Mouse (Mus musculus): ENCODE measurements around the gene Polm.

DNA sequence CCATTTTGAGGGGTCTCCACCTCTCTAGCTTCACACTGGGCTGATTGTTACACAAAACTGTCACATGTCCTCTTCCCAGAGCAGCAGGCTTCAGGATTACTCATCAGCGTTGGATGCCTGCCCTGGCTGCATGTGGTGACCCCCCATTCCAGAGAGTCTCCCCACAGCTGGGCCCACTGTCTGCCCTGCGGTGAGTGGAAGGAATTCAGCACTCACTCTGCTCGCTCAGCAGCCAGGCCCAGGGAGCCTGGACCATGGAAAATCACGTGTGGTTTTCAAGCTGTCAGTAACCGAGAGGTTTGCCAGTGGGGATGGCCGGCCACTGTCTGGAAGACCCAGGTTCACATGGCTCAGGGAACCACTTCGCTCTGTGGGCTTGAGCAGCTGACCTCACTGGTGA lies 18.1 kb upstream of the Polm start:
- TF ChIP-seq POLR2A (IDR thresholded peaks at IDR 0.05; ENCODE audit: extremely low read depth, insufficient read depth, low read length) = no peak
- no peak for TF ChIP-seq CTCF (IDR thresholded peaks at IDR 0.05; ENCODE audit: low read depth, low read length)

All from liver, adult 2 months (tissue).